Comparison of ENCODE assay signal across 15 mouse cellular contexts in genomic region chr5:100525620-100526019, GRCm38 (mm10). TPM values are rescaled to one million over a fixed set of nuclear protein-coding genes. Genes with fewer than 3 reads are reported as not detected.
DNase-seq lines count a peak whose midpoint lies in the region; ATAC-seq and TF ChIP-seq lines count a peak whose summit lies in the region.
"Had no signal": no experiment of that assay in that cellular context is flagged by ENCODE, and none has a peak within 500 bp of the region (broad histone marks: within the 10 kb centered on the region; RNA-seq: fewer than 3 reads in every experiment).

No protein-coding gene starts in this region.

- H3K9me3 ChIP-seq in embryonic facial prominence, embryonic 15.5 days (replicated peaks), result no peaks in the 10 kb centered on the region
- no peaks in the 10 kb centered on the region for H3K9me3 ChIP-seq in embryonic facial prominence, embryonic 10.5 days
- H3K9me3 ChIP-seq in heart, postnatal 0 days (replicated peaks; ENCODE audit: control insufficient read depth, low read length), result no peaks in the 10 kb centered on the region
- no peaks in the 10 kb centered on the region for H3K9me3 ChIP-seq in megakaryocyte, embryonic 14.5 days
- H3K9me3 ChIP-seq in stomach, postnatal 0 days (ENCODE audit: control insufficient read depth, low read length), result no peaks in the 10 kb centered on the region
- no peaks in the 10 kb centered on the region for H3K9me3 ChIP-seq in intestine, embryonic 15.5 days
- H3K9me3 ChIP-seq: forebrain, embryonic 12.5 days; hindbrain, embryonic 13.5 days; limb, embryonic 10.5 days; neural tube, embryonic 12.5 days had no signal

- H3K4me1 ChIP-seq in embryonic facial prominence, embryonic 15.5 days, result peaks cover under 1% of the 10 kb centered on the region; the same call in 1 of the 2 replicates
- H3K4me1 ChIP-seq in embryonic facial prominence, embryonic 10.5 days, result no peaks in the 10 kb centered on the region
- H3K4me1 ChIP-seq in heart, postnatal 0 days (ENCODE audit: control insufficient read depth, insufficient read depth), result peaks cover 6% of the 10 kb centered on the region; the same call in 1 of the 2 replicates
- H3K4me1 ChIP-seq in megakaryocyte, embryonic 14.5 days, result peaks cover 70% of the 10 kb centered on the region
- H3K4me1 ChIP-seq in stomach, postnatal 0 days (replicated peaks; ENCODE audit: control insufficient read depth, insufficient read depth), result no peaks in the 10 kb centered on the region
- H3K4me1 ChIP-seq in intestine, embryonic 15.5 days (replicated peaks), result no peaks in the 10 kb centered on the region
- H3K4me1 ChIP-seq: forebrain, embryonic 12.5 days; limb, embryonic 10.5 days; neural tube, embryonic 12.5 days had no signal

- H3K4me3 ChIP-seq in embryonic facial prominence, embryonic 15.5 days (replicated peaks), result no peak overlapping the region
- H3K4me3 ChIP-seq in embryonic facial prominence, embryonic 10.5 days, result no peak overlapping the region
- no peak overlapping the region for H3K4me3 ChIP-seq in heart, postnatal 0 days (ENCODE audit: low read depth, low read length)
- H3K4me3 ChIP-seq in megakaryocyte, embryonic 14.5 days (replicated peaks), result peak overlapping the region; percentile 84
- H3K4me3 ChIP-seq in stomach, postnatal 0 days (ENCODE audit: low read depth, low read length), result no peak overlapping the region
- H3K4me3 ChIP-seq in intestine, embryonic 15.5 days (replicated peaks), result no peak overlapping the region
- H3K4me3 ChIP-seq: forebrain, embryonic 12.5 days; hindbrain, embryonic 13.5 days; limb, embryonic 10.5 days; neural tube, embryonic 12.5 days had no signal

- ATAC-seq in embryonic facial prominence, embryonic 15.5 days (ENCODE audit: insufficient number of reproducible peaks, low FRiP score, low TSS enrichment, low read depth), result no peak
- ATAC-seq in heart, postnatal 0 days (ENCODE audit: insufficient read depth, low read depth), result peak; percentile 66; the same call in 1 of the 2 replicates
- ATAC-seq in megakaryocyte, adult 5-6 weeks (ENCODE audit: poor library complexity, severe bottlenecking), result no peak
- ATAC-seq in stomach, postnatal 0 days (ENCODE audit: low FRiP score, low TSS enrichment), result peak; percentile 91
- no peak for ATAC-seq in intestine, embryonic 15.5 days

- H3K27ac ChIP-seq in embryonic facial prominence, embryonic 15.5 days (replicated peaks), result 0 out of 2 replicates have a peak overlapping the region, but pooled peaks have one; percentile 13
- no peak overlapping the region for H3K27ac ChIP-seq in embryonic facial prominence, embryonic 10.5 days (replicated peaks)
- peak overlapping the region; percentile 74 for H3K27ac ChIP-seq in heart, postnatal 0 days (ENCODE audit: low read depth)
- H3K27ac ChIP-seq in stomach, postnatal 0 days (replicated peaks), result no peak overlapping the region
- no peak overlapping the region for H3K27ac ChIP-seq in intestine, embryonic 15.5 days
- H3K27ac ChIP-seq: forebrain, embryonic 12.5 days; hindbrain, embryonic 13.5 days; limb, embryonic 10.5 days; neural tube, embryonic 12.5 days had no signal

- H3K9ac ChIP-seq in embryonic facial prominence, embryonic 15.5 days, result no peak overlapping the region
- H3K9ac ChIP-seq in heart, postnatal 0 days (replicated peaks; ENCODE audit: low read depth, low read length), result peak overlapping the region; percentile 24; the same call in 1 of the 2 replicates
- H3K9ac ChIP-seq in stomach, postnatal 0 days (ENCODE audit: low read length), result no peak overlapping the region
- no peak overlapping the region for H3K9ac ChIP-seq in intestine, embryonic 15.5 days
- H3K9ac ChIP-seq: forebrain, embryonic 12.5 days; hindbrain, embryonic 13.5 days; neural tube, embryonic 12.5 days had no signal

- TF ChIP-seq CTCF in heart, postnatal 0 days (IDR thresholded peaks at IDR 0.05; ENCODE audit: low read depth), result no peak
- TF ChIP-seq CTCF in stomach, postnatal 0 days (IDR thresholded peaks at IDR 0.05; ENCODE audit: low read depth), result no peak

- H3K27me3 ChIP-seq in embryonic facial prominence, embryonic 15.5 days, result no peaks in the 10 kb centered on the region
- no peaks in the 10 kb centered on the region for H3K27me3 ChIP-seq in embryonic facial prominence, embryonic 10.5 days (replicated peaks; ENCODE audit: low read depth, poor library complexity, severe bottlenecking)
- H3K27me3 ChIP-seq in heart, postnatal 0 days (ENCODE audit: control insufficient read depth, insufficient read depth, low read length), result no peaks in the 10 kb centered on the region
- no peaks in the 10 kb centered on the region for H3K27me3 ChIP-seq in megakaryocyte, embryonic 14.5 days (replicated peaks)
- H3K27me3 ChIP-seq in stomach, postnatal 0 days (ENCODE audit: control insufficient read depth, insufficient read depth, low read length), result no peaks in the 10 kb centered on the region
- no peaks in the 10 kb centered on the region for H3K27me3 ChIP-seq in intestine, embryonic 15.5 days (replicated peaks)
- H3K27me3 ChIP-seq: forebrain, embryonic 12.5 days; hindbrain, embryonic 13.5 days; neural tube, embryonic 12.5 days had no signal

- WGBS in embryonic facial prominence, embryonic 15.5 days, result 80% methylated on average over 3 of the region's 3 CpGs
- 93% methylated on average over 3 of the region's 3 CpGs for WGBS in embryonic facial prominence, embryonic 10.5 days
- WGBS in heart, postnatal 0 days, result 26% methylated on average over 3 of the region's 3 CpGs
- WGBS in stomach, postnatal 0 days, result 45% methylated on average over 3 of the region's 3 CpGs
- WGBS in intestine, embryonic 15.5 days, result 65% methylated on average over 3 of the region's 3 CpGs

- no peak overlapping the region for H3K4me2 ChIP-seq in embryonic facial prominence, embryonic 15.5 days (replicated peaks)
- H3K4me2 ChIP-seq in heart, postnatal 0 days (ENCODE audit: low read depth, low read length), result peak overlapping the region; percentile 41
- H3K4me2 ChIP-seq in stomach, postnatal 0 days (replicated peaks; ENCODE audit: low read depth), result no peak overlapping the region
- no peak overlapping the region for H3K4me2 ChIP-seq in intestine, embryonic 15.5 days (replicated peaks)
- H3K4me2 ChIP-seq: forebrain, embryonic 12.5 days; hindbrain, embryonic 13.5 days; liver, embryonic 11.5 days; neural tube, embryonic 12.5 days had no signal

- TF ChIP-seq EP300 in heart, postnatal 0 days (IDR thresholded peaks at IDR 0.05; ENCODE audit: low read depth), result no peak
- TF ChIP-seq EP300 in stomach, postnatal 0 days (optimal IDR thresholded peaks at IDR 0.05), result no peak

- H3K36me3 ChIP-seq in embryonic facial prominence, embryonic 15.5 days, result peaks cover 19% of the 10 kb centered on the region
- H3K36me3 ChIP-seq in embryonic facial prominence, embryonic 10.5 days (replicated peaks), result peaks cover 73% of the 10 kb centered on the region
- H3K36me3 ChIP-seq in heart, postnatal 0 days (replicated peaks; ENCODE audit: control insufficient read depth, insufficient read depth, low read length), result peaks cover 30% of the 10 kb centered on the region
- H3K36me3 ChIP-seq in megakaryocyte, embryonic 14.5 days (replicated peaks; ENCODE audit: low read length), result peaks cover 51% of the 10 kb centered on the region
- H3K36me3 ChIP-seq in stomach, postnatal 0 days (ENCODE audit: control insufficient read depth, insufficient read depth, low read length), result peaks cover 10% of the 10 kb centered on the region
- H3K36me3 ChIP-seq in intestine, embryonic 15.5 days, result peaks cover 8% of the 10 kb centered on the region

- no peak for DNase-seq in embryonic facial prominence, embryonic 10.5 days (ENCODE audit: low spot score)
- peak; percentile 30 for DNase-seq in heart, postnatal 0 days (ENCODE audit: low spot score)
- DNase-seq in heart, adult 18-20 months, result no peak
- DNase-seq in stomach, postnatal 0 days (ENCODE audit: low spot score), result no peak
- DNase-seq: adrenal gland, adult 2 months; embryo, embryonic 11 days had no signal

RNA-seq across cellular contexts. Expression of gene Cops4, which starts 7.5 kb away (rescaled TPM):
- 180 TPM in 2 replicates for polyA plus RNA-seq in embryonic facial prominence, embryonic 15.5 days (2015; fragmentation: Nextera tagmentation; extraction: Ambion mirVana)
- 236 and 237 TPM in 2 replicates for polyA plus RNA-seq in embryonic facial prominence, embryonic 10.5 days (2016; fragmentation: Nextera tagmentation; extraction: Ambion mirVana)
- total RNA-seq in heart, postnatal 0 days (2014; rRNA removed; ENCODE audit: low replicate concordance), result 101 and 118 TPM in 2 replicates
- 140 and 143 TPM in 2 replicates for polyA plus RNA-seq in heart, postnatal 0 days (2015; fragmentation: Nextera tagmentation; extraction: Ambion mirVana)
- 10 to 100 TPM; 89.2 to 93.2 TPM for total RNA-seq in heart, adult 18-20 months (2021)
- 2.9 and 14.4 TPM in 2 replicates for polyA plus RNA-seq in megakaryocyte, embryonic 14.5 days (2012; ENCODE audit: insufficient read depth, low replicate concordance)
- 45.6 and 56.6 TPM in 2 replicates for total RNA-seq in megakaryocyte, adult 5-6 weeks (2015)
- total RNA-seq in megakaryocyte, adult 5-6 weeks (2017), result 81.4 and 81.5 TPM in 2 replicates
- polyA plus RNA-seq in stomach, postnatal 0 days (2015; fragmentation: Nextera tagmentation; extraction: Ambion mirVana), result 106 and 107 TPM in 2 replicates
- 164 and 170 TPM in 2 replicates for polyA plus RNA-seq in intestine, embryonic 15.5 days (2015; fragmentation: Nextera tagmentation; extraction: Ambion mirVana)

RNA-seq across cellular contexts. Expression of gene Lin54, which starts 25.2 kb away (rescaled TPM):
- 9.2 and 10.5 TPM in 2 replicates for polyA plus RNA-seq in embryonic facial prominence, embryonic 15.5 days (2015; fragmentation: Nextera tagmentation; extraction: Ambion mirVana)
- 14.2 and 15.4 TPM in 2 replicates for polyA plus RNA-seq in embryonic facial prominence, embryonic 10.5 days (2016; fragmentation: Nextera tagmentation; extraction: Ambion mirVana)
- 12.8 and 21.1 TPM in 2 replicates for total RNA-seq in heart, postnatal 0 days (2014; rRNA removed; ENCODE audit: low replicate concordance)
- 5.5 and 6.1 TPM in 2 replicates for polyA plus RNA-seq in heart, postnatal 0 days (2015; fragmentation: Nextera tagmentation; extraction: Ambion mirVana)
- 1 to 10 TPM; 5.6 to 6.1 TPM for total RNA-seq in heart, adult 18-20 months (2021)
- 0.39 TPM in 1 of 2 replicates, not detected in the other for polyA plus RNA-seq in megakaryocyte, embryonic 14.5 days (2012; ENCODE audit: insufficient read depth, low replicate concordance)
- total RNA-seq in megakaryocyte, adult 5-6 weeks (2015), result 36.7 and 39.9 TPM in 2 replicates
- 42.2 and 45.1 TPM in 2 replicates for total RNA-seq in megakaryocyte, adult 5-6 weeks (2017)
- 5.9 TPM in 2 replicates for polyA plus RNA-seq in stomach, postnatal 0 days (2015; fragmentation: Nextera tagmentation; extraction: Ambion mirVana)
- 12.0 and 13.1 TPM in 2 replicates for polyA plus RNA-seq in intestine, embryonic 15.5 days (2015; fragmentation: Nextera tagmentation; extraction: Ambion mirVana)

RNA-seq across cellular contexts. Expression of gene Plac8, which starts 46.4 kb away (rescaled TPM):
- 7.9 and 9.8 TPM in 2 replicates for polyA plus RNA-seq in embryonic facial prominence, embryonic 15.5 days (2015; fragmentation: Nextera tagmentation; extraction: Ambion mirVana)
- polyA plus RNA-seq in embryonic facial prominence, embryonic 10.5 days (2016; fragmentation: Nextera tagmentation; extraction: Ambion mirVana), result 3.7 and 4.2 TPM in 2 replicates
- 5.2 and 12.5 TPM in 2 replicates for total RNA-seq in heart, postnatal 0 days (2014; rRNA removed; ENCODE audit: low replicate concordance)
- polyA plus RNA-seq in heart, postnatal 0 days (2015; fragmentation: Nextera tagmentation; extraction: Ambion mirVana), result 2.9 and 3.2 TPM in 2 replicates
- total RNA-seq in heart, adult 18-20 months (2021), result 1 to 10 TPM; 1.1 to 4.1 TPM
- 6.4 TPM in 1 of 2 replicates, not detected in the other for polyA plus RNA-seq in megakaryocyte, embryonic 14.5 days (2012; ENCODE audit: insufficient read depth, low replicate concordance)
- total RNA-seq in megakaryocyte, adult 5-6 weeks (2015), result 1,942 and 2,045 TPM in 2 replicates
- 1,369 and 1,731 TPM in 2 replicates for total RNA-seq in megakaryocyte, adult 5-6 weeks (2017)
- polyA plus RNA-seq in stomach, postnatal 0 days (2015; fragmentation: Nextera tagmentation; extraction: Ambion mirVana), result 379 and 398 TPM in 2 replicates
- 349 and 408 TPM in 2 replicates for polyA plus RNA-seq in intestine, embryonic 15.5 days (2015; fragmentation: Nextera tagmentation; extraction: Ambion mirVana)

Comparison
In these comparisons a context has a peak if more than half of its experiments do, and no peak if none do; other contexts are left out.
1. H3K27ac ChIP-seq: peak in embryonic facial prominence, embryonic 15.5 days (single experiment) and heart, postnatal 0 days (single experiment); none in embryonic facial prominence, embryonic 10.5 days (single experiment), stomach, postnatal 0 days (single experiment) and intestine, embryonic 15.5 days (single experiment).
2. ATAC-seq: peak in heart, postnatal 0 days (single experiment) and stomach, postnatal 0 days (single experiment); none in embryonic facial prominence, embryonic 15.5 days (single experiment), megakaryocyte, adult 5-6 weeks (single experiment) and intestine, embryonic 15.5 days (single experiment).
3. RNA of gene Plac8, which starts 46.4 kb away (polyA plus RNA-seq): 349 to 408 TPM in intestine, embryonic 15.5 days and 379 to 398 TPM in stomach, postnatal 0 days; 7.9 to 9.8 TPM in embryonic facial prominence, embryonic 15.5 days, 6.4 TPM in megakaryocyte, embryonic 14.5 days, 3.7 to 4.2 TPM in embryonic facial prominence, embryonic 10.5 days and 2.9 to 3.2 TPM in heart, postnatal 0 days; every median in the first group is over 10 times any median in the second.